Mouse (Mus musculus): ENCODE results near the gene Uqcrc2.

- TF ChIP-seq POLR2A (IDR thresholded peaks at IDR 0.05; ENCODE audit: extremely low read depth, insufficient read depth, low read length) (no peak), CTCF (IDR thresholded peaks at IDR 0.05; ENCODE audit: extremely low read depth, insufficient read depth, low read length) (no peak)
These were observed 37.7 kb upstream of the Uqcrc2 start for GRCm38 (mm10) chr7:120597203-120597743.
